Mouse (Mus musculus) retina, postnatal 1 day (tissue): ENCODE measurements at regions not wholly inside any gene's neighbourhood (a gene's known extent, or its start where the extent isn't known, plus 50 kb on each side); places are given as distances from the start of the nearest gene placed in this dataset.
A peak's percentile ranks its signal among the peaks of the same experiment; 100 is the strongest.

Source experiments
- DNase-seq: peaks from one replicate; pipeline ENCODE4 v3.0.0-alpha.2; 2012

DNA sequence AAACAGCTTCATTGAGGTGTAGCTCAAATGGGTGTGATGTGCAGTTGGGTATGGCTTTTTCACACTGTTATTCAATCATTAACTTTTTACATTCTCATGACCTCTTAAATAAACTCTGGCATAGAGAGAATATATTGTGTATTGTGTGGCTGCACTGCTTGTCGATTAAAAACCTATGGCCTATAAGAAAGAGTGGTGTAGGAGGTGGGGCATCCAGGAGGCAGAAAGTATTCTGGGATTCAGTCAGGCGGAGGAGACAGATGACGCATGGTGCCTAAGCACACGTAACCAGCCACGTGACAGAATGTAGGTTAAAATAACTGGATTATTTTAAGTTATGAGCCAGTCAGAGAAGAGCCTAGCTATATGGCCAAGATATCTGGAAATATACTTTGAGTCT, 78.2 kb upstream of the Slc16a7 start:
- DNase-seq: no peak

DNA sequence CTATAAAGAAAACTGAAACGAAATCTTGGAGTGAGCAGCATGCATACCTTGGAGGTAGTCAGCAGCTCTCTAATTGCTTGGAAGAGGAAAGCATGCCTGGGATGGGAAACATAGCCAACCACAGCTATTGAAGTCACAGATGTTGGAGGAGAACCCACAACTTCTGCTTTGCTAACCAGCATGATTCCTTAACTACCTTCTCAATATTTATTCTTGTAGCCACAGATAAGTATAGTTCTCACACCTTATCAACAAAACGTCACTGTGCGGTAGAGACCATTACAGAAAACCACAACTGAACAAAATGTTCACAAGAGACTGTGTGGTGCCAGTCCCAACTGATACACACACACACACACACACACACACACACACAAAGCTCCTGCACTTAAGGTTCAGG, 99.1 kb upstream of the Slc16a7 start:
- DNase-seq: no peak

DNA sequence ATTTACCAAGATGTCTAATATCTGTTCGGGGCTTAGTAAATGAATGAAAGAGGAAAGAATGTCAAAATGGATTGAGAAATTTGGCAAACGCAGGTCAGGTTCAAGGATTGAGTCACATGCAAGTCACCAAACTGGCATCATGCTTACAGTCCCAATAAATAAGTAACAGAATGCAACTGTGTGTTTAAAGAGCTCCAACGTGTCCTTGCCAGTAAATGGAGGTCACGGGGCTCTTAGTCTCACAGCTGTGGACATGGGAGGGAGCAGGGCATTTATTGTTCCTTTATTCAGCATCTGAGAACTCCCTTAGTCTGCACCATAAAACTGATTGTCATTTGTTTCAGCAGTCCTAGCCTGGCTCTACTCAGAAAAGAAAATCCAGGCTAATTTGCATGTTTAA, 101.1 kb upstream of the Slc16a7 start:
- DNase-seq: no peak

DNA sequence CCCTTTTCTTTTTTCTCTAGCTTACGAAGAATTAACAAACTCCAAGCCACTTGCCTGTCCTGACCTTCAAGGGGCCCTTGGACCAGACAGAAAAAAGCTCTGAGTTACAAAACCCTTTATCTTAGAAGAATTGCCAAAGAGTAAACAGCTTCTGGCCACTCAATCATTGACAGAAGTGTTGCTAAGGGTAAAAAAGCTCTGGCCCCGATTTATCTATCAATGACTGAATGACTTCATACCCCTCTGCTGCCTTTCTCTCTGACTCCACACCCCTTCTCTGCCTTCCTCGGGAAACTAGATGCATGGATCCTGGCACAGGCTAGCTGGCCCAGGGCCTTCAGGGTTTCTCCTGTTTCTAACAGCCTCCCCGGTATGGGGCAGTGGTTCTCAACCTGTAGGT, 105.2 kb upstream of the Slc16a7 start:
- DNase-seq: no peak

DNA sequence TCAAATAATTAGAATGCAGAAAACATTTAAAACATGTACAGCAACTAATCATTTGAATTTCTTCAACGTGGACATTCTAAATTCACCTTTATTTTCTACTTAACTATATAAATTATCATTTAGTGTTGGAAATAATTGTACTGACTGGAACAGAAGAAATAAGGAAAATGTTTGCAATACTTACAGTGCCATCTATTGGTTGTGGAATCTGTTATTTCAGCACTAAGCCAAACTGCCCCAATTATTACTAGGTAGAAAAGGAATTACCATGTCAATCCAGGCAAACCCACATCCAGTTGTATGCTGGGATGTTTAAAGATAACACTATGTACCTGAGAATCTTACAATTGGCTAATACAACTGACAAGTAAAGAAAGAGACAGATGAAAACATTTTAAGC, 109.1 kb upstream of the Slc16a7 start:
- DNase-seq: peak; percentile 15

DNA sequence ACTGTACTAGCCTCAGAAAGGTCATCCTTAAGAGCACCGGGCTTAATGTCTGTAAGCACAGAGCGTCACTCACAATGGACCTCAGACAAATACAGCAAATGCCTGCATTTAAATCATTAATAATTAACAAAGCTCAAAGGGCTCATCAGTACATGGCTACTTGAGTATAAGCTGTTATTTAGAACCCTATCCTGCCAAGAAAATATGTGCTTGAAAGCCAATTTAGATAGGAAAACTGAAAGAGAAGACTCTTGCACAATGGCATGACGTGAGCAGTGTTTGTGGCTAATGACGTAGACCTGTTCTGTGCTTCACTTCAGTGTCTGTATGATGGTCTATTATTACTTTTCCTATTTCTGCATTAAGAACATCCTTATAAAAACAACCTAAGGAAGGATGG, 111.1 kb upstream of the Slc16a7 start:
- DNase-seq: no peak

DNA sequence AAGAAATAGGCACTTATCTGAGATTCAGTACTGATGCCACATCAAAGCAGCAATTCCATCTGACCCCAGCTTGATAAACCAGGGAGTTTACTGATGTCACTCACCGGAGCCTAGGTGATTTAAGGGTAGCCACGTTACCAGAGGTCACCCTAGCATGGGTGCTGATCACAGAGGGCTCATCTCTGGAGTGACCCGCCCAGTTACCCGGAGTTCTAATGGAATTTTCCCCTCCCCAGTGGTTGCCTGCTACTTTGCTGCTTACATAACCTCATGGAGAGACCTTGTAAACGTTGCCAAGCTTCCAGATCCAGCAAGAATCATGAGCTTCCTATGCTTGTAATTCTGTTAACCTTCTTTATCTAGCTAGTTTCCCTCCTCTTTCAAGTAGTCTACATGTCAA, 125.8 kb upstream of the Slc16a7 start:
- no peak for DNase-seq

DNA sequence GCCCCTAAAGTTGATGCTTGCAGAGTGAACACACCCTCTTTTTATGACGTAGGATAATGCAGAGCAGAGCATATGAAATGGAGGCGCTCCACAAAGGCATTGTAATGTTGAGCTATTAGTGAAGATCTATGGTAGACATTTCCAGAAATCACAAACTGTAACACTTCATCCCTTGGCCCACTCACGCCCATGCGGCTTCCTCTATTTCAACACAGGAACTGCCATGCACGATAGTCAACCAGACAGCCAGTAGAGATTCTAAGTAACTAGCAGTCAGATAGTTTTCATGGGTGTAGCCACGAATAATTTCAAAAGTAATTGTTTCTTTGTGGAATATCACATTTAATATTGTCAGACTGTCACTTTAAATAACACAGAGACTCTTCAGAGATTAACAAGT, 141.6 kb upstream of the Slc16a7 start:
- DNase-seq: no peak

DNA sequence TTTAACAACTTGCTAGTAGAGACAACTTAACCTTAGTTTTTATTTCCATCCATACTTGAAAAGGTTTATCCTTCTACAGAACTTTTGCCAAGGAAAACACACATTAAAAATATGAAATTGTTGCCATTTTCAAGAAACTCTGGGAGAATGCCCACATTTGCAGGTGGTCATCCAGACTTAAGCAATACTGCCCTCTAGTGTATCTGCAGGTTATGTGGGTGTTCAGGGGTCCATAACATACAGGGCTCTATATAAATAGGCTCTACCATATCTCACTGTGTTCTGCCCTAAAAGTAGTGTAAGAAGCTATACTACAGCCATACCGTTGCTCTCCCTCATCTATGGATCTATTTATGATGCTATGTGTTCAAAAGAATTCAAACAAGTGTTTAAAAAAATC, 149.1 kb upstream of the Slc16a7 start:
- peak; percentile 69 for DNase-seq

DNA sequence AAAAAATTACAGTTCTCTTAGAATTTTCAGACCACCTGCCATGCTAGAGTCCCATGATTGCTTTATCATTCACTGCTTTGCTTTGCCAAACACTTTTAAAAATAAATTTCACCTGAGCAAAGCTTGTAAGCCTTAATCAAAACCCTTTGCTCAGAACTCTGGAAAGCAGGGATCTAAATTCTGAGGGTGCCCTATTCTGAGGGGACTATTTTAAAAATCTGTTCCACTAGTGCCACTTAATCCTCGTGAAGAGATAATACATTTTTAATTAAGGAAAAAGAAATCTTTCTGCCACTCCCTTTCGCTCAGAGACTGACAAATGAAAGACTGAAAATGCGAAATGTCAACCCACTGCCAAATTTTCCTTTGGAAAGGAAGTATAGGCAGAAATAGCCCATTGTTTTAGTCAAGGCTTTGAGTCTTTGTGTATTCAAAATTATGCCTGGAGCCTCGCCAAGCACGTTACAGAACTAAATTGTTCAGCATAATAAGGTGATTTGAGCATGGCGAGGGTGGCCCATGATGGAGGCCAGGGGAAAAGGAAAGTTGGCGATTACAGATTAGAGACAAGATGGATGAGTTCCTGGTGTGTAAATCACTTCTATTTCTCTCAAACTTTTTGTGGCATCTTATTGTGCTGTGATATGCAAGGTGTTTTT, 197.4 kb upstream of the Slc16a7 start:
- DNase-seq: peak; percentile 82

DNA sequence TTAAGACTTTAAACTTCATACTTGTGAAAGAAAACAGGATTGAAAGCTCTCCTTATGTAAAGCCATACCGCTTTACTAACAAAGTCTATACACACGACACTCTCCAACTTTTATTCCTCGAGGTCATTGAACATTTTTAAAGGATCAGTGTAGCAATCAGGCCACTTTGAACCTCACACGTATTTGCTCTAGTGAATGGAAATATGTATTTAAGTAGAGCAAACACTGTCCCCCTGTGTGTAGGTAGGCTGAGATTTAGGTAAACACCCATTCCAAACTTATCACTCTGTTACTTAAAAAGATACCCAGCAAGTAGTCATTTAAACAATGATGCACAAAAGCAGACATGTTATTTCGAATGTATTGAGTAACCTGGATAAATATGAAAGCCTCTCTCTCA, 203.7 kb upstream of the Slc16a7 start:
- no peak for DNase-seq

DNA sequence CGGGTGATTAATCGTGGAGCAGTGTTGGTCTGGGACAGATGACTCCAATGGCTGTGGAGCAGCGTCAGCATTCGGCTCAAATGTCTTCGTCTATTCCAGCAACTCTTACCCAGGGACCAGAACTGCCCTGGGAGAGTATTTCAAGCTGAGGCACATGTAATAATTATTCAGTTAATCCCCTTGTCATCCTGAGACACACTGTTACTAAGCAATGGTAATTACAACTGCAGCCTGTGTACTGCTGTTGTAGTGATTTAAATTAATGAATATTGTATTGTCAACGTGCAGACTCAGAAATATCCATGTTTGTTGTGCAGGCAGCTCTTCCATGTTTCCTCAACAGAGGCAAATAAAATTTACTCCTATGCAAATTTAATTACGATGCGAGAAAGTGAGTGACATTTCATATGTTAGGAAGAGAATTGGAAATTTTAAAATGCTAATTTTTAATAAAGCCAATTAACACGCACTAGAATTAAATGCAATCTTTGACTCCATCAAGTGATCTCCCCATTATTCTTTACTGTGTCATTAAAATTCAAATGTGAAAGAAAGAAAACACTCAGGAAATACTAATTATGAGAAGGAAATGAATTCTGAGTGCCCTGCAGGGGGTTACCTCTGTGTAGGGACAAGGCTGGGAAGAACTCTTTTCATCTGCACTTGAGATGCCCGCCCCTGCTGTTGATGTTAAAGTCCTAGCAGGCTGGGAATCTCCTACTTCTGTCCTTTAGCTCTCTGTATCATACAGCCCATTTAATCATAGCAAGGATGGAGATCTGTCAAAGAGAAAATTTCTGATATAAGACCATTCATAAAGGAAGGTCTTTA, 218.7 kb upstream of the Slc16a7 start:
- no peak for DNase-seq

DNA sequence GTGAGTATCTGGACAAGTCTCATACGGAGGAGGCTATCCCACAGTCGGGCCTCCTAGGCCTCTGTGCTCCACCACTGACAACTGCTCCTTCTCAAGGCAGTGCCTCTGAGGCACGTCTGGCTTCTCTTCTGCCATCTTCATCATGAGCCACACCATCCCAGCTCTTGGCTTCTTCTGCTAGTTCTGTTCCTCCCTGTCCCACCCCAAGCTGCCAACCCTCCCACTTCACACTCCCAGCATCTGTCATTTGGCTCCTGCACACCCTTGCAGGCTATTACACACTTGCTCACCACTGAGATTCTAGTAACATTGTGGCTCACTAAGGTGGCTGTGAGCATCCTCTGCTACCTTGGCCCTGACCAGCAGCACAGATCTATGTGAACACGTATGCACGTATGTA, 221.1 kb upstream of the Slc16a7 start:
- no peak for DNase-seq

DNA sequence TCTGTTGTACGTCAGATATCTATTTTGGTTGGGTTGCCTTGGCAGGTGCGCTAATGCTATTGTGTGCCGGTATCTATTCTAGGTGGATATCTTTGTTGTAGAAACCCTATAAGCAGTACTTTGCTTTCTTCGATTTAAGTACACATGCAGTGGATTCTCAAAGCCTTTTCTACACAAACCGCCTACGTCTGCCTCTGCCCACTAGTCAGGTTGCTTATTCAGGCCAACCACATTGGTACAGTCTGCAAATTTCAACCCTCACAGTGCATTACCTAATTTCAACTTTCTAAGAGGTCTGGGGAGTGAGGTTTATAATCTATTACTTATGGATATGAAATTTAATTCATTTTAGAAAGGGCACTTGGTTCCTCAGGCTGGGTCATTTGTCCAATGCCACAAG, 223.5 kb upstream of the Slc16a7 start:
- no peak for DNase-seq

DNA sequence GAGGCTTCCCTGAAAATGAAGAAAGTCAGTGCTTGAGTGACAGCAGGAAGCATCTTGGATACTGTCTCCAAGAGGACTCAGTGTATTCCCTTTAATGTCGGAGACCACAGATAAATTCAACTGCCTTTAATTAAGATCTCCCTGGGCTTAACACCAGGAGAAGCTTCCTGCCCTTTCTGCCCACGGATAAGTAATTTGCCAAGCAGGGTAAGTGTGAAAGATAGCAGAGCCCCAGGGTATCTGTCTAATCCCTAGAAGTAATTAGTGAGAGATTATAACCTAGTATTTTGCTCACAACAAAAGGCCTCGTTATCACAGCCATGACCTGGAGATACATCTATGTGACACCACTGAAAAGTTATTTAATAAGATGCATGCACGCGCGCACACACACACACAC, 232.1 kb upstream of the Slc16a7 start:
- DNase-seq: peak; percentile 59

DNA sequence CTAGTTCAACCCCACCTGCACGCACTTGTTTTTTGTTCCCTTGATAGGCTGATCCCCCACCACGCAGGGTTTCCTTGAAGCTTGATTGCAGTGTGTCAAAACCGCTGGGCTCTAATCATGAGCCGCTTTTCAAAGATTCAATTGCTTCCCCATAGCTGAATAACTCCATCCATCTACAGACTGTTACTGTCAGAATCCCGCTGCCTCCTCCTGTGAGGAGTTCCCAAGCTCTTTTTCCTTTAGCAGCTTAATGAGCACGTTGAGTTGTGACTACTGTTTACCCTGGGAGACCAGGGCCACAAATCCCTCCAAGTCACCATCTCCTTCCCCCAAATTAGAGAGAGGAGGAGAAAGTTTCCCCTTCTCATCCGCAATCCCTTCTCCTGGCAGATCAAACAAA, 234.6 kb upstream of the Slc16a7 start:
- DNase-seq: no peak

DNA sequence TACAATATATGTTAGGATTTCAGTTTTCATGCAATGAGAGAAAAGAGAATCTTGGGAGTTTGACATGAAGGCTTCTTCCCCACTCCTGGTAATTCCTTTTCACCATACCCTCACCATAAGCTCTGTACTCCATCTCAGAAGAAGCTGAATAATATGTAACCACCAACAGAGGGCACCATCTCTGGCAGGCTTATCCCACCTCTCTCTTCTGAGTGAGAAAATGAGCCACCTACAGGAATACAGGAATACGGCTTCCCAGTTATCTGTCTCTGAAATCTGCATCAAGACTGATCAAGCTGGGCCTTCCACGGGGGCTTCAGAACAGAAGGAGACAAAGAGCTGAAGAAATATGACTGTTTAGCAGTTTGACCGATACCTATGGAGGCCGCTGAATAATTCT, 278.6 kb upstream of the Slc16a7 start:
- DNase-seq: no peak

DNA sequence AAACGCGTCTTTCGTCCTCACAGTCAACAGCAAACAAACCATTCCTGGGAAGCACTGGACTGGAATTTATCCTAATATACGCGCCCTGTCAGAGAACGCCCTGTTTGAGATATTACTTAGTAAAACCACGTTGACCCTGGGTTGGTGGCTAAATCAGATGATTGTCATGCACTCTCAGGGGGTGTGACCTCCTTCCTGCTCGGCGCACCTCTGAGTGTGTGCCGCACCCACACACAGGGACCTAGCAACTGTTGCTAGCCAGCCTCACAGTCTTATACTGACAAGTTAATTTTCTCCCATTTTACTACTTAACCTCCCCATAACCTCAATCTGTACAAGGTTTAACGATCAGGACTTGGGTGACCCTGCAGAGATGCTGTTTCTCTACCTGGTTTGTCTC, 284.4 kb upstream of the Slc16a7 start:
- peak; percentile 29 for DNase-seq

DNA sequence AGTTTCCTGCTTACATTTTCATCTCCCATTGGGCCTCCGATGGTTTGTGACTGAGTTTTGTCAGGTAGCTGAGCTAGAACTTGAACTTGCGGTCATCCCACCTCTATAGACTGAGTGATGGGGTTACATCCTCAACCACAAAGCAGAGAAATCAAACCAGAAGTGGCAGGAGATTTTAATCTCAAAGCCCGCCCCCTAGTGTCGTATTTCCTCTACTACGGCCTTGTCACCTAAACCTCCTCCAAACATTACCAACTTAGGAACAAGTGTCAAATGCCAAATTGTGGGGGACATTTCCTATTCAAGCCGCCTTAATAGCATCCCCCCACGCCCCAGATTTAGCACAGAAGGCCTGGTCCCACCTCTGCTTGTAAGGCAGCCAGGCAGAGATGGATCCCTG, 286.3 kb upstream of the Lrig3 start:
- no peak for DNase-seq

DNA sequence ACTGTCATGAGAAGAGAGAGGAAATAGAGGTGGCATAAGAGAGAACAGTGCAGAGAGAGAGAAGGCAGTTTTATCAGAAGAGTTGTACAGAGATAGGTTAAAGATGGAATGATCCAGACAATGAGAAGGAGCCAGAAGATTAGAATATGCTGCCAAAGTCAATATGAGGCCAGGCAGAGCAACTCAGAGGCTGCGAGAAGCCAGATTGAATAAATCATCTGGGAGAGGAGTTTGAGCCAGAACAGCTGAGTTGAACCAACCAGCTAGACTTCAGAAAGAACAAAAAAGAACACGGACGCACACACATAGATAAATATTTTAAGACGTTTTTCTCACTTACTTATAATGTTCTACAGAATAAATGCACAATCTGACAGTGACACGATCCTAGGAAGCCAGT, 280.8 kb upstream of the Lrig3 start:
- DNase-seq: no peak

DNA sequence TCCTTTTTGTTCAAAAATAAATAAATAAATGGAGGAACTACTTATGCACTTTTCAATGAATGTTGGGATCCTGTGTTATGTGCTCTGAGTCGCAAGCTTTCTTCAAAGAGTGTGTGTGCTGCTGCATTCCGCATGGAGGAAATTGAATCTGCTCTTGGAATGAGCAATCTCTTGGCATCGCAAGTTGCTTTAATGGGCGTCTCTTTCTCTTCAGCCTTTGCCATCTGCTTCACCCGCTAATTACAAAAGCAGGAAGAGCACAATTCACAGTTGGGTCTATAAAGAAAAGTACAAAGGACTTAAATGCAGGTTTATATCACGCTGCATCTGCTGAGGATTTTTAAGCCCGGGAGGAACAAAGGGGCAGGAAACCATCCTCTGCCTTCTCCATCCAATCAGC, 272.5 kb upstream of the Lrig3 start:
- DNase-seq: peak; percentile 24

DNA sequence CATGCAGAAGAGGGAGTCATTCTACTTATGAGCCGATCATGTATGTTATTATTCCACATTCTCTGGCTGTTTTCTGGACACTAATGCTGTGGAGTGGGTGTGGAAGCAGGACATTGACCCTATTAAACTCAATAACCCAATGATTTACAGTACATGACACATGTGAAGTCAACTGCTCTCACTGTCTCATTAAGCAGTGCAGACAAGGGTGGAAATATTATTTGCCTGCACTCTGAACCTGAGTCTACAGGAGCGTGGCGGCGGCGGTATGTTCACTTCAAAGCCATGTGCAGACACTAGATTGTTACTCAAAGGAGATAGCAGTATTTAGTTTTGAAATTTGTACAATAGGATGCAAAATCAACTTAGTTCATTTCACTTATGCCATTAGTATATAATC, 269.8 kb upstream of the Lrig3 start:
- no peak for DNase-seq

DNA sequence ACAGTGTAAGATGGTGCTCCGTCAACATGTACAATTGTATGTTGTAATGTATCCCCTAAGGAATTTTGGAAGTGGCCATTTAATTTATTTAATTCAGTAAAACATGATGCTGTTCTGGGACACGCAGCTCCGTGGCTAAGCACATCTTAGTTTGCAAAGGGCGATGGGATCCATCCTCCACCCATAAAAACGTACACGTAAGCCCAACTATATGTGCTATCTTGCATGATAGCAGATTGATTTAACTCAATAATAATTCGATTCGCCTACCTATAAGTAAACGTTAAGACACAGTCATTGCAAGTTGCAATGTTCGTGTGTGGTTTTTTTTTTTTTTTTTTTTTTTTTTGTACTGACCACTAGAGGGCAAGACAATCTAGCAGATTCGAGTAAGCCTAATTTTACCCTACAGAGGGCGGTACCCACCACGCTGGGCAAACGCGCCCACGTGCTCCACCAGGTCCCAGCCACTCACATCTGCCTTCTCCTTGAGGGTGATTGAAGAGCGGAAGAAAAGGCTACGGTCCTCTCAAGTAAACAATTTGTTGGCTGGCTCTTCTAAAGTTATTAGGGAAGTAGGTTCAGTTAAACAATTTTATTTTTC, 240.8 kb upstream of the Lrig3 start:
- DNase-seq: peak; percentile 79

DNA sequence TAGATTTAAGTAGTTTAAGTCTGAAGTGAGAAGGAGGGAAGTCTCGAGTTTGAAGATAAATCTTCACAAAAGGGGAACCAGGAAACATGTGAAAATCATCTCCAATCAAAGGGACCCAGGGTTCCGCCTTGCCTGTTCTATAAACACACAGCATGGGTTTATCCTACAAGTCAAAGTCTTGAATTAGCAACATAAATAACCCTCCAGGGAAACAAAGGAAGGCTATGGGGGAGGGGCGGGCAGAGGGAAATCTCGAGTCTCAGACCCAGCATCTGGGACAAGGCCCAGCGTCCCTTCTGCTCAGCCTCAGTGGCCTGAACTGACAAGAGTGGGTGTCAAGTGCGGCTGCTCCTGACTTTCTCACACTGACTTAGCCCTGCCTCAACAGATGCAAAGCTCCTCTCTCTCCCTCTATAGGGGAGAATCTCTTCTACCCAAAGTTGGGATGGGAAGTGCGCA, 240.3 kb upstream of the Lrig3 start:
- peak; percentile 29 for DNase-seq
